Mouse (Mus musculus) liver, embryonic 14.5 days (tissue): Measurements from ENCODE around the gene Ms4a10. TPM values are rescaled to one million over a fixed set of nuclear protein-coding genes. Genes with fewer than 3 reads are reported as not detected.

Source experiments
- ATAC-seq: fragments of 200-750 bp; cut with Nextera tagmentation; 2 replicates; pipeline ENCODE4 v1.8.0; 2017; ENCODE audit warnings: moderate number of reproducible peaks, mild to moderate bottlenecking, moderate library complexity; ENCODE audit not compliant: insufficient read depth
- DNase-seq, 3 experiments: peaks; one replicate each; pipeline ENCODE4 v3.0.0-alpha.2; 2012 to 2013; ENCODE audit warnings: low read depth in 3 of 3, low spot score in 3 of 3
- H3K27ac ChIP-seq: fragments of 300-500 bp; sonication (generic); 2 replicates; pipeline ENCODE4 v1.5.1; 2014; ENCODE audit warnings: moderate library complexity, mild to moderate bottlenecking, control low read depth, inconsistent platforms
- H3K27me3 ChIP-seq: fragments of 300-500 bp; sonication (generic); 2 replicates; pipeline ENCODE4 v1.6.1; 2014; ENCODE audit warnings: mild to moderate bottlenecking, low read length, moderate library complexity; ENCODE audit not compliant: control insufficient read depth, insufficient read depth
- H3K36me3 ChIP-seq: fragments of 300-500 bp; sonication (generic); replicated peaks from 2 replicates; pipeline ENCODE4 v1.6.1; 2014; ENCODE audit warnings: low read depth; ENCODE audit not compliant: control insufficient read depth, insufficient read depth
- H3K4me1 ChIP-seq, 2 experiments: fragments of 200-500 bp in 1 of 2; fragments of 300-500 bp in 1 of 2; sonication (generic) in 1 of 2; replicated peaks; 2 replicates each; pipeline ENCODE4 v1.6.1; 2012 to 2014; ENCODE audit warnings: antibody characterized with exemption in 1 of 2, inconsistent platforms in 1 of 2, low read length in 1 of 2; ENCODE audit not compliant: control insufficient read depth in 2 of 2, insufficient read depth in 2 of 2
- H3K4me2 ChIP-seq: fragments of 300-500 bp; sonication (generic); 2 replicates; pipeline ENCODE4 v1.6.1; 2014; ENCODE audit warnings: low read depth, mild to moderate bottlenecking, control low read depth, moderate library complexity
- H3K4me3 ChIP-seq, 2 experiments: fragments of 200-500 bp in 1 of 2; fragments of 300-500 bp in 1 of 2; sonication (generic) in 1 of 2; 2 replicates each; pipeline ENCODE4 v1.5.1; 2012 to 2014; ENCODE audit warnings: low read depth in 2 of 2, low read length in 2 of 2, mild to moderate bottlenecking in 2 of 2, control low read depth in 1 of 2, inconsistent platforms in 1 of 2, moderate library complexity in 1 of 2; ENCODE audit not compliant: insufficient read depth in 1 of 2
- H3K9ac ChIP-seq: fragments of 300-500 bp; sonication (generic); replicated peaks from 2 replicates; pipeline ENCODE4 v1.6.1; 2014; ENCODE audit warnings: mild to moderate bottlenecking, control low read depth, moderate library complexity
- H3K9me3 ChIP-seq: fragments of 300-500 bp; sonication (generic); 2 replicates; pipeline ENCODE4 v1.6.1; 2016; ENCODE audit warnings: low read length, mixed read lengths; ENCODE audit not compliant: control insufficient read depth
- CTCF ChIP-seq: IDR thresholded peaks from 2 replicates; pipeline ENCODE4 v1.5.1; 2016; ENCODE audit warnings: antibody characterized with exemption, low read depth, control low read depth
- EP300 ChIP-seq: IDR thresholded peaks from 2 replicates; pipeline ENCODE4 v1.6.1; 2016; ENCODE audit warnings: antibody characterized with exemption, low read depth
- WGBS: fragments of 180-500 bp; shearing (Covaris S2); extraction: QIAGEN DNeasy Blood & Tissue Kit; methylation state at CpG from one replicate; pipeline ENCODE4 v1.1.7; 2014; ENCODE audit not compliant: insufficient replicate concordance; 5-methylcytosine and 5-hydroxymethylcytosine counted together
- polyA plus RNA-seq, 2 experiments: library from polyadenylated mRNA; depleted of rRNA in 1 of 2; stranded (reverse) in 1 of 2; unstranded in 1 of 2; fragments of >200 nt; fragmentation: Nextera tagmentation in 1 of 2; extraction: Ambion mirVana in 1 of 2; gene quantifications; 2 replicates each; pipeline versions ENCODE4 v1.2.1 to v1.2.3; 2012 to 2014

Ms4a10 gene
- polyA plus RNA-seq, 2 experiments, result 0.23 TPM; not detected in 1

DNA sequence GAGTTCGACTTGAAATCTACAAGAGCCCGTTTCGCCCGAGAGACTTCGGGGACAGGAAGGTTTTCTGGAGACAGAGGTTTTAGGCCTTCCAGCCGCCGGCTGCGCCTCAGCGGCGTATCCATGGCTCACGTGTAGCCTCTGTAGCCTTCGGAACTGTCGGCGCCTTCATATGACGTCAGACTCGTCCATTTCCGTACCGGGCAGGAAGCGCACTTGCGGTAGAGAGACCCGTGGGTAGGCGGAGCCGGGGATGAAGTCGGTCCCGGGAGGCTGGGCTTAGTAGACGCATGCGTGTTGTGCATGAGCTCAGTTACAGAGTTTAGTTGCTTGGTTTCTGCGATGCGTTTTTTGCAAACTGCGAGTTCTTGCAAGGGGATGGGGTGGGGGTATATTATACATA is 25.4 kb downstream of the Ms4a10 start, which contains the start of gene Ccdc86:
Gene Ccdc86 (minus strand): TSS at position 155 of the 400 bp plus-strand sequence.
- H3K27me3 ChIP-seq, result no peaks in the 10 kb centered on the region
- H3K9me3 ChIP-seq, result no peaks in the 10 kb centered on the region
- no peak for TF ChIP-seq EP300
- no peak for TF ChIP-seq CTCF
- peak; percentile 96 to 98 (median 98) for DNase-seq
- H3K9ac ChIP-seq, result peak within 1 kb of the TSS; percentile 83
- H3K4me3 ChIP-seq, result peak within 1 kb of the TSS; percentile 75 to 79
- peak within 1 kb of the TSS; percentile 40 for H3K27ac ChIP-seq
- ATAC-seq, result peak; percentile 97
- H3K4me2 ChIP-seq, result peak within 1 kb of the TSS; percentile 85
- H3K4me1 ChIP-seq, result peaks cover 4 to 17% of the 10 kb centered on the region in 2 experiments; a peak in 2 of 4 replicates
- peaks cover 8% of the 10 kb centered on the region for H3K36me3 ChIP-seq
- under 1% methylated on average over 30 of the region's 30 CpGs for WGBS

DNA sequence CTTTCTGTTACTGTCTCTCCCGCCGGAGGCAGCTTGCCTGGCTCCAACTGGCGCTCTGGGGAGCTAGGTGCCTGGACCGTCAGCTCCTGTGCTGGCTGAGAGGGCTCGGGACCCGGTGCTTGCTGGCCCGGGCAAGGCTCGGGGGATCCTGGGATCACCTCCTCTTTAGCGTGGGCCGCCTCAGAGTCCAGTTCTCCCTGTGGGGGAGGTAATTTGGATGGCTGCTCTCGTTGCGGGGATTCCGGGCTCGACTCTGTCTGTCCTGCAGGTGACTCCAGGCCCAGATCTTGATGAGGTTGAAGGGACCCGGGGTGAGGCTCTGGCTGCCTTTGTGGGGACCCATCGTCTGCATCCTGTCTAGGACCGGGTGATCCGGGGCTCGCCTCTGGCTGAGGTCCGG is 26.1 kb downstream of the Ms4a10 start:
- no peaks in the 10 kb centered on the region for H3K27me3 ChIP-seq
- 0% methylated on average over 20 of the region's 20 CpGs for WGBS
- peak overlapping the region; percentile 83 for H3K9ac ChIP-seq
- DNase-seq (no peak), ATAC-seq (peak; percentile 19; the same call in 1 of the 2 replicates)
- no peak overlapping the region for H3K27ac ChIP-seq
- H3K36me3 ChIP-seq, result peaks cover 8% of the 10 kb centered on the region
- H3K4me2 ChIP-seq, result peak overlapping the region; percentile 85
- TF ChIP-seq EP300 (no peak), CTCF (no peak)
- peaks cover 4 to 17% of the 10 kb centered on the region in 2 experiments; a peak in 2 of 4 replicates for H3K4me1 ChIP-seq
- H3K4me3 ChIP-seq, result peak overlapping the region; percentile 75 to 79
- no peaks in the 10 kb centered on the region for H3K9me3 ChIP-seq

DNA sequence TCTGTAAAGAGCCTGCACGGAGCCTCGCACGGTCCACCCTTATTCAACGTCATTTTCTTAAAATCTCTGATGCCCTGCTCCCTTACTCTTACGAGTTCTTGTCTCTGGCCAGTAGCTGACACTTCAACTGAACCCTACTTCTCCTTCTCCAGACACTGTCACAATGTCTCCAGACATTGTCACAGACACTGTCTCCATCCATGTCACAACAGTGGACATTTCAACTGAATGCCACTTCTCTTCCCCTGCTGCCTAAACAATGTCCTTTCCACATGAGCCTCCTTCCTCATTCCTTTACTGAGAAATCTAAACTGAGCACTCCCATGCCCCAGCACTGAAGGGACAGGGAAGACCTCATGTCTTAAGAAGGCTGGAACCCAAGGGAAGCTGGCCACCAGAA is 27.3 kb downstream of the Ms4a10 start:
- peaks cover 4 to 17% of the 10 kb centered on the region in 2 experiments; a peak in 2 of 4 replicates for H3K4me1 ChIP-seq
- DNase-seq (no peak), ATAC-seq (no peak)
- H3K36me3 ChIP-seq, result peaks cover 11% of the 10 kb centered on the region
- no peaks in the 10 kb centered on the region for H3K27me3 ChIP-seq
- TF ChIP-seq CTCF (no peak), EP300 (no peak)
- WGBS, result 59% methylated on average over 5 of the region's 5 CpGs
- no peak overlapping the region for H3K27ac ChIP-seq
- H3K9ac ChIP-seq, result peak overlapping the region; percentile 83
- no peaks in the 10 kb centered on the region for H3K9me3 ChIP-seq
- peak overlapping the region; percentile 85 for H3K4me2 ChIP-seq
- H3K4me3 ChIP-seq, result peak overlapping the region; percentile 75 to 79

DNA sequence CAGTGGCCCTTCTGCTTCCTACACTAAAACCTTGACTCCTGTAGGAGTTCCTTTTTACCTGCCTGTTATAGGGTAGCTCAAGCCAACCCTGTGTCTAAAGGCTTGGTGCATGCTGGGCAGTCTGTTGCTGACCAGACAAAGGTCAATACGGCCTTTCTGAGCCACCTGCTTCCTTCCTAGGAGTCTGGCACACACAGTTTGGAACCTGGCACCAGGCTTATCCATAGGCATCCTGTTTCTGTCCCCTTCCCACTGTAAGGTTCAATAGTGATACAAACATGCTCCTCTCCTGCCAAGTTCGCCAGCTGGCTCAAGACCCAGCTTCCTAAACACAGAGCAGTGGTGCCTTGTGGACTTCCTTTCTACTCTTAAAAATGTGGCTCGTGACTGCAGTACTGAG is 28.0 kb downstream of the Ms4a10 start:
- H3K27me3 ChIP-seq, result no peaks in the 10 kb centered on the region
- no peaks in the 10 kb centered on the region for H3K9me3 ChIP-seq
- no peak for DNase-seq
- H3K27ac ChIP-seq, result no peak overlapping the region
- H3K4me2 ChIP-seq, result peak overlapping the region; percentile 85
- WGBS, result 61% methylated on average over 3 of the region's 3 CpGs
- peaks cover 11% of the 10 kb centered on the region for H3K36me3 ChIP-seq
- ATAC-seq, result no peak
- H3K4me3 ChIP-seq, result peak overlapping the region; percentile 75 to 79; a peak in 3 of 4 replicates
- no peak overlapping the region for H3K9ac ChIP-seq
- TF ChIP-seq CTCF (no peak), EP300 (no peak)
- H3K4me1 ChIP-seq, result peaks cover 4 to 13% of the 10 kb centered on the region in 2 experiments; a peak in 2 of 4 replicates

DNA sequence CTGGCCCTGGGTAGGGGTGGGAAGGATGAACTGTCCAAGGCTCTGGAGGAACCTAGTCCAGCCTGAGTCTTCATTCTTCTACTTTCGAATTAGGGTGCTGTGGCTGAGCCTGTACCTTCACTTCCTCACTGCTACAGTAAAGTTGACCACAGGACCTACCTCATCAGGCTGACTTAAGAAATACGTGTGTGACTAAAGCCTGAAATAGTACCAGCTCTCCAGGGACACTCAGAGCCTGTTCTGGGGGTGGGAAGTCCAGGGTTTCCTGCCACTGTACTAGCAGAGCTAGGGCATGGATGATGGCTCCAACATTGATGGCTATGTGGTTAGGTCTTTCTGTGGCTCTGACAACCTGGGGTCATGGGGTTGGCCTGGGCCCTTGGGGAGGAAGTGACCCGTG is 30.5 kb downstream of the Ms4a10 start:
- Histone ChIP-seq H3K36me3 (peaks cover 11% of the 10 kb centered on the region), H3K9me3 (no peaks in the 10 kb centered on the region), H3K4me3 (no peak overlapping the region), H3K4me2 (no peak overlapping the region), H3K4me1 (peaks cover 0 to 9% of the 10 kb centered on the region in 2 experiments; a peak in 2 of 4 replicates), H3K27ac (no peak overlapping the region), H3K9ac (no peak overlapping the region), H3K27me3 (no peaks in the 10 kb centered on the region)
- no peak for TF ChIP-seq EP300
- no peak for TF ChIP-seq CTCF
- no peak for DNase-seq
- WGBS, result 54% methylated on average over 3 of the region's 3 CpGs
- ATAC-seq, result no peak
